Mouse (Mus musculus) left cerebral cortex, postnatal 4 days (tissue): Measurements from ENCODE around the gene Elac2. TPM values are rescaled to one million over a fixed set of nuclear protein-coding genes. Genes with fewer than 3 reads are reported as not detected.

Source experiments
- DNase-seq: peaks from one replicate; pipeline ENCODE4 v3.0.0-alpha.2; 2022
- intact Hi-C: fragments of 180-260 bp; cut with DNase I; formaldehyde crosslinking; loops from one replicate; pipeline ENCODE4 v1.15.1; 2025
- total RNA-seq, 2 experiments: library from RNA; stranded (reverse); gene quantifications; 2 replicates each; pipeline ENCODE4 v1.2.3; 2021

The Elac2 gene
- total RNA-seq, 2 experiments from 2014 or later, result 28.3 to 30.5 TPM

DNA sequence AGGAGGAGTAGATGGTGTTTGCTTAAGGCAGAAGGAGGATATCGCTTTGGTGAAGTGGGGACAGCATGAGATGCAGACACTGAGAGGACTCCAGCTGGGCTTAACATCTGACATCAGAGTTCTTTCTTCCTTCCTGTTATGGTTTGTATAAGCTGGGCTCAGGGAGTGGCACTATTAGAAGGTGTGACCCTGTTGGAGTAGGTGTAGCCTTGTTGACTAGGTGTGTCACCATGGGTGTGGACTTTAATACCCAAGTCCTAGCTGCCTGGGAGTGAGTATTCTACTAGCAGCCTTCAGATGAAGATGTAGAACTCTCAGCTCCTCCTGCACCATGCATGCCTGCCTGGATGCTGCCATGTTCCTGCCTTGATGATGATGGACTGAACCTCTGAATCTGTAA is 37.9 kb downstream of the Elac2 start:
- DNase-seq, result no peak
- intact Hi-C loops, result no loop called here

GRCm38 (mm10) chr11:65020744-65021143 is 41.9 kb downstream of the Elac2 start:
- intact Hi-C loops, result no loop called here
- DNase-seq, result no peak

DNA sequence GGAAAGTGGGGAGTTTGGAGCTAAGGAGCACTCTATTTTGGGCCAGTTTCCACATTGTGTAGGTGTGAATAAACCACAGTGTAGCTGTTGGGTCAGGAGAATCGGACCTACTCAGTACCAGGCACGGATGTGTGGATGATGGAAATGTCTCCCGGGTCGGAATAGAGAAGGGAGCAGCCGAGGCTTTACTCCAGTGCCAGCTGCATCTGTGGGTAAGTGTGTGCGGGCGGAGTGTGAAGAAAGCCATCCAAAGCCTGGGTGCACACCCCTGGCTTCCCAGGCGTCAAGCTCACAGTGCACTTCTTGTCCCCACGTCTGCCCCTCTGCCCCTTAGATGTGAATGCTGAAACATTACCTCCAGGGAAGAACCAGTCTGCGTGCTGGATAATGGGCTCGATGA is 43.9 kb downstream of the Elac2 start:
- no peak for DNase-seq
- intact Hi-C loops, result no loop called here

DNA sequence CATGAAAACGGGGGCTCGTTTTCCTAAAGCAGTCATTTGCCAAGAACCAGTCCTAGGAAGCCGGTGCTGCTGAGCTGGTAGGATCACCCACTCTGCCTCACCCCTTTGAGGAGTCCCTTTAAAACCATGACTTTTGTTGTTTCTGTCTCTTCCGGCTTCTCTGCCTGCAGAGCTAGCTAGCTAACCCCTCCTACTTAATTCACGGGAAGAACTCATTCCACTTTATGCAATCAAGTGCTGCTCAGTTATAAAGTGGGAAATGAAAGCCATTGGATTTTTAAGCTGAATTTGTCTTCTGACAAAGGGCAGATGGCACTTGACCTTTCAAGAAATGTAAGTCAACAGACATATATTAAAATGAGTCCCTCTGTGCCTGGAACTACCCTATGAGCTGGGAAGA is 49.2 kb downstream of the Elac2 start:
- intact Hi-C loops, result no loop called here
- DNase-seq, result no peak

GRCm38 (mm10) chr11:65030201-65030600 is 51.4 kb downstream of the Elac2 start:
- intact Hi-C loops, result no loop called here

DNA sequence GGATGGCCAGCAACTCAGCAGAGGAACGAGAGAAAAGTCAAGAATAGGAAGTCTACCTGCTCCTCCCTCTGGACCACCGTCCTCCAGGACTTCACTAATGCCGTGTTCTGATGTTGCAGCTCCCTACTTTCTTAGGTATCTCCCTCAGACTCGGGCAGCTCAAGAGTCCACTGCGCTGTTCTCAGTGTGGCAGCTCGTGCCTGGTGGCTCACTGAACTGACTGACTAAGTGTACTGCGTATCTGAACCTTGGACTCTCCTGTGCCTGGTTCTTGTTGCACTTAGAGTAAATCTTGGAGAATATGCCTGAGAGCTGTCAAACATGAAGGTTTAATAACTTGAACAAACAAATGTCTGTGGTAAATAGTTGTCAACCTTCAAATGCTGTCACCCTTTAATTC is 53.4 kb downstream of the Elac2 start:
- no peak for DNase-seq
- intact Hi-C loops, result no loop called here

More at GRCm38 (mm10) chr11:65030201-65030600, 51.4 kb downstream of the Elac2 start:
- no peak for DNase-seq

DNA sequence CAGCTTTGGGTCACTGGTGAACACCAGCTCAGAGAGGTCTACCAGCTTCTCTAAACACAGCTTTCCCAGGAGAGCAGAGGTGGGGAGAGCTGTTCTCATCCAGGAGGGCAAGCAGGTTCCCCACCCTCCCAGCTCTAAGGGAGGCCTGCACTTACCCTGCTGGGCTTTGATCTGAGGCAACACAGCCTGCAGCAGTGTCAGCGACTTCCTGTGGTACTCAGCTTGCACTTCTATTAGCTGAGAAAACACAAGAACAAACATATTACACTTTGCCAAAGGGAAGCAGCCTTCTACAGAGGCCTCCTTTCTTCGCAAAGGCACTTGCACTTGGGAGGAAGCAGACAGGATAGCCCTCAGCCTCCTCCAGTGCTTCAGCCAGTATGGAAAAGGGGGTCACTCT is 60.2 kb downstream of the Elac2 start:
- intact Hi-C loops, result no loop called here
- DNase-seq, result no peak

DNA sequence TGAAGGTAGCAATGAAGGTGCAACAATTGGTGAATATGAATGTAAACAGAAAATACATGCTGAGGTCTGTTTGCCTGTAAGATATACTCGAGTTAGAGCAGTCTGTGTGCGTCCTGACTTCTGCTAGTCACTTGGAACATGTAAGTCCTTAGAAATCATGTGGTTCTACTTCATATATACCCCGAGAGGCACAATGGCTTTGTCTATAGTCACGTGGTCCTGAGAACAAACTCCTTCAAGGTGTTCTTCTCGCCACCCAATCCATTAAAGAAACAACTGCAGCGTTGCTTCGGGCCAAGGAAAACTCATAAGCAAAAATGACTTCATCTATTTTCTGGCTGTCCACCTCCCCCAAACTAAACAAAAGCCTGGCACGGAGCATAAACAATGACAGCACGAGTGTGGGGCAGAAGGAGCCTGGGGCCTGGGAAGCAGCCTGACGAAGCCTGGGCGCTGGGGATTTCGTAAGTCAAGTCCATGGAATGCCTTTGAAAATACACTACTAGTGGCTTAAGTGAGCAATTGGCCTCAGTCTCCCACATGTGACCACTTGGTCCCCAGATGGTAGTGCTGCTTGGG is 60.8 kb downstream of the Elac2 start:
- intact Hi-C loops, result no loop called here
- DNase-seq, result no peak

- DNase-seq, result no peak
- intact Hi-C loops, result no loop called here
Observed at GRCm38 (mm10) chr11:65040556-65040955, 61.7 kb downstream of the Elac2 start.

DNA sequence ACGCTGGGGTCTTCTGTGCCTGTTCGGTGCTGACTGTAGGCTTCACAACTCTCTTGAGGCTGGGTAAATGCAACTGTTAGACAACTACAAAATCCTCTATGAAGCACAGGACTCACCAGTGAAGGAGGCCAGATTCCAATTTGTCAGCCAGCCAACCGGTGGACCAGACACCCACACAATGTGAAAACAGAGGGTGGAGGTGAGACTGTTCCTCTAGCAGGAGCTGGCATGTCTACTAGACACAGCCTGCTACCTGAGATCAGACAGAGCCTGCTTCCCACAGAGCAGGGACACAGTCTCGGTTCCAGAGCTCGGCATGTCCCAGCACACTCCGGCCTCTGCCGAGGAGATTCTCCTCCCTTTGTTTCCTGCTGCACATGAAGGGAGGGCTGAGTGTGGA is 70.3 kb downstream of the Elac2 start:
- intact Hi-C loops, result no loop called here
- peak; percentile 43 for DNase-seq

- intact Hi-C loops, result no loop called here
- DNase-seq, result no peak
Observed at GRCm38 (mm10) chr11:65050819-65051218, 72.0 kb downstream of the Elac2 start.

Other genes with a start within 250 kb of the Elac2 start
- 1 to 10 TPM; 4.5 to 5.4 TPM for gene 1700086D15Rik, start 180.9 kb downstream of the Elac2 start, total RNA-seq
- gene Arhgap44, start 183.9 kb downstream of the Elac2 start, total RNA-seq, result 10 to 100 TPM; 64.0 to 68.3 TPM